ENCODE assay signal across 10 mouse cellular contexts in the genomic region with DNA sequence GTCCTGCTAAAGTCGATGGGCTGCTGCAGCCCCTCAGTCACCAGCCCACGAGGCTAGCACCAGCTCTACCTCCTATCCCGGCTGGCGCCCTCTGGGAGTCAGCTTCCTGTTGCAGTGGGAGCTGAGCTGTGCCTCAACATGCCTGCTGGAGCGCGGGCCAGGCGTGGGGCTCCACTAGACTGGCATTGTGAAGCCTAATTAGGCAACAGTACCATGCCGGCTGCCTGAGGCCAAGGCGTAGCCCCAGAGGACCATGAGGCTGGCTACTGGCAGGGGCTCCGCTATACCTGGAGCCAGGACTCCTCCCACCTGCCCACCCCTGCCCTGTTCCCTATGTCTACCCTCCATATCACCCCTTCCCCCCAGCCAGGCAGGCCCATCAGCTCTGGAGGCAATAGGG. TPM values are rescaled to one million over a fixed set of nuclear protein-coding genes. Genes with fewer than 3 reads are reported as not detected.
DNase-seq lines count a peak whose midpoint lies in the region; ATAC-seq lines count a peak whose summit lies in the region.
"Had no signal": no experiment of that assay in that cellular context is flagged by ENCODE, and none has a peak within 500 bp of the region (broad histone marks: within the 10 kb centered on the region; RNA-seq: fewer than 3 reads in every experiment).

A gene (minus strand): TSS at position 61 of the 400 bp plus-strand sequence.

- H3K27ac ChIP-seq in embryonic facial prominence, embryonic 11.5 days (replicated peaks; ENCODE audit: low read depth, low read length) = no peak within 1 kb of the TSS
- H3K27ac ChIP-seq in hindbrain, embryonic 16.5 days (ENCODE audit: low read depth, low read length) = no peak within 1 kb of the TSS
- H3K27ac ChIP-seq in midbrain, embryonic 13.5 days = no peak within 1 kb of the TSS
- H3K27ac ChIP-seq: heart, adult 2 months; liver, embryonic 12.5 days had no signal

- H3K4me1 ChIP-seq in embryonic facial prominence, embryonic 11.5 days (ENCODE audit: control insufficient read depth, insufficient read depth, low read length) = no peaks in the 10 kb centered on the region
- no peaks in the 10 kb centered on the region; the same call in 1 of the 2 replicates for H3K4me1 ChIP-seq in hindbrain, embryonic 16.5 days (ENCODE audit: control insufficient read depth, insufficient read depth, low read depth, low read length)
- peaks cover 34% of the 10 kb centered on the region for H3K4me1 ChIP-seq in midbrain, embryonic 13.5 days (replicated peaks)
- H3K4me1 ChIP-seq: liver, embryonic 12.5 days had no signal

- no peak within 1 kb of the TSS for H3K4me2 ChIP-seq in embryonic facial prominence, embryonic 11.5 days (ENCODE audit: low read depth, low read length)
- no peak within 1 kb of the TSS for H3K4me2 ChIP-seq in hindbrain, embryonic 16.5 days (ENCODE audit: low read length)
- H3K4me2 ChIP-seq in midbrain, embryonic 13.5 days (replicated peaks) = no peak within 1 kb of the TSS
- H3K4me2 ChIP-seq: liver, embryonic 12.5 days had no signal

- H3K27me3 ChIP-seq in embryonic facial prominence, embryonic 11.5 days (ENCODE audit: control insufficient read depth, insufficient read depth, low read length) = no peaks in the 10 kb centered on the region
- no peaks in the 10 kb centered on the region for H3K27me3 ChIP-seq in hindbrain, embryonic 16.5 days (replicated peaks; ENCODE audit: control insufficient read depth, insufficient read depth, low read length)
- peaks cover 5% of the 10 kb centered on the region; the same call in 1 of the 2 replicates for H3K27me3 ChIP-seq in midbrain, embryonic 13.5 days

- no peak for DNase-seq in layer of hippocampus, adult 18-20 months (ENCODE audit: low spot score in 2 of 2)
- DNase-seq in layer of hippocampus, adult 9-11 months = no peak
- DNase-seq in embryonic facial prominence, embryonic 11.5 days (ENCODE audit: low spot score) = no peak
- no peak for DNase-seq in right cerebral cortex, postnatal 4 days
- no peak for DNase-seq in embryo, embryonic 10 days (ENCODE audit: low spot score)
- DNase-seq in heart, postnatal 36 days = no peak
- DNase-seq: heart, adult 2 months had no signal

- ATAC-seq in embryonic facial prominence, embryonic 11.5 days (replicated peaks; ENCODE audit: insufficient number of reproducible peaks, low FRiP score, low TSS enrichment, low read depth) = 0 out of 2 replicates have a peak, but pooled peaks have one; percentile 19
- peak; percentile 28; the same call in 1 of the 2 replicates for ATAC-seq in hindbrain, embryonic 16.5 days
- ATAC-seq in midbrain, embryonic 13.5 days = peak; percentile 25; the same call in 1 of the 2 replicates
- ATAC-seq: liver, embryonic 12.5 days had no signal

- H3K36me3 ChIP-seq in embryonic facial prominence, embryonic 11.5 days (replicated peaks; ENCODE audit: control insufficient read depth, insufficient read depth, low read depth, low read length) = no peaks in the 10 kb centered on the region
- H3K36me3 ChIP-seq in hindbrain, embryonic 16.5 days (ENCODE audit: control insufficient read depth, insufficient read depth, low read length) = no peaks in the 10 kb centered on the region
- no peaks in the 10 kb centered on the region for H3K36me3 ChIP-seq in midbrain, embryonic 13.5 days
- H3K36me3 ChIP-seq: liver, embryonic 12.5 days had no signal

- intact Hi-C loops in heart, postnatal 36 days (cut with DNase I) = no loop called here

- H3K9me3 ChIP-seq in embryonic facial prominence, embryonic 11.5 days (replicated peaks; ENCODE audit: control insufficient read depth, low read length) = no peaks in the 10 kb centered on the region
- H3K9me3 ChIP-seq in hindbrain, embryonic 16.5 days (ENCODE audit: control insufficient read depth, low read length) = no peaks in the 10 kb centered on the region
- no peaks in the 10 kb centered on the region for H3K9me3 ChIP-seq in midbrain, embryonic 13.5 days
- H3K9me3 ChIP-seq: liver, embryonic 12.5 days had no signal

- 68% methylated on average over 10 of the region's 10 CpGs for WGBS in embryonic facial prominence, embryonic 11.5 days
- 61% methylated on average over 10 of the region's 10 CpGs for WGBS in hindbrain, embryonic 16.5 days
- 65% methylated on average over 10 of the region's 10 CpGs for WGBS in midbrain, embryonic 13.5 days

- peak within 1 kb of the TSS; percentile 22; the same call in 1 of the 2 replicates for H3K9ac ChIP-seq in embryonic facial prominence, embryonic 11.5 days (replicated peaks; ENCODE audit: low read length)
- no peak within 1 kb of the TSS for H3K9ac ChIP-seq in hindbrain, embryonic 16.5 days (ENCODE audit: low read depth, low read length)
- 0 out of 2 replicates have a peak within 1 kb of the TSS, but pooled peaks have one; percentile 16 for H3K9ac ChIP-seq in midbrain, embryonic 13.5 days (replicated peaks)
- H3K9ac ChIP-seq: liver, embryonic 12.5 days had no signal

- no peak within 1 kb of the TSS for H3K4me3 ChIP-seq in embryonic facial prominence, embryonic 11.5 days (ENCODE audit: low read depth, low read length)
- H3K4me3 ChIP-seq in hindbrain, embryonic 16.5 days (ENCODE audit: low read length) = no peak within 1 kb of the TSS
- no peak within 1 kb of the TSS for H3K4me3 ChIP-seq in midbrain, embryonic 13.5 days (replicated peaks)
- H3K4me3 ChIP-seq: heart, adult 2 months; liver, embryonic 12.5 days had no signal

RNA-seq across cellular contexts. Expression of the gene that starts here (rescaled TPM):
- 100 to 1,000 TPM in 1 of 2 experiments, 10 to 100 TPM in 1; 93.4 to 102 TPM for total RNA-seq in layer of hippocampus, adult 18-20 months (2021)
- 1.4 and 2.1 TPM in 2 replicates for polyA plus RNA-seq in embryonic facial prominence, embryonic 11.5 days (2014; fragmentation: Nextera tagmentation; extraction: Ambion mirVana)
- polyA plus RNA-seq in hindbrain, embryonic 16.5 days (2015; fragmentation: Nextera tagmentation; extraction: Ambion mirVana) = 17.0 and 19.5 TPM in 2 replicates
- polyA plus RNA-seq in midbrain, embryonic 13.5 days (2015; fragmentation: Nextera tagmentation; extraction: Ambion mirVana) = 7.7 and 9.0 TPM in 2 replicates
- not detected for total RNA-seq in heart, postnatal 36 days (2021)
- total RNA-seq: heart, adult 2 months had no signal

Comparison
In these comparisons a context has a peak if more than half of its experiments do, and no peak if none do; other contexts are left out.
1. RNA of the gene that starts here (total RNA-seq): 93.4 to 102 TPM in layer of hippocampus, adult 18-20 months; not detected in heart, postnatal 36 days; every median in the first group is over 10 times any median in the second.
2. Peak in every context shown above with its lines, with median percentiles within 50 percentile points of each other: ATAC-seq.